Mouse (Mus musculus) ovary, adult 18-20 months (tissue): Measurements from ENCODE around the gene Tmem59l.

Experiments
- DNase-seq: peaks from one replicate; pipeline ENCODE4 v3.0.0; 2022; ENCODE audit warnings: low spot score, mixed read lengths

The Tmem59l gene

GRCm38 (mm10) chr8:70488931-70489470, 1.8 kb upstream of the Tmem59l start:
- no peak for DNase-seq

- no peak for DNase-seq
Measured at GRCm38 (mm10) chr8:70487993-70488796, 1.0 kb upstream of the Tmem59l start.

- DNase-seq = no peak
Measured at GRCm38 (mm10) chr8:70486191-70486681, 922 bp downstream of the Tmem59l start.

- DNase-seq = no peak
Measured at GRCm38 (mm10) chr8:70482943-70483342, 4.2 kb downstream of the Tmem59l start.

DNA sequence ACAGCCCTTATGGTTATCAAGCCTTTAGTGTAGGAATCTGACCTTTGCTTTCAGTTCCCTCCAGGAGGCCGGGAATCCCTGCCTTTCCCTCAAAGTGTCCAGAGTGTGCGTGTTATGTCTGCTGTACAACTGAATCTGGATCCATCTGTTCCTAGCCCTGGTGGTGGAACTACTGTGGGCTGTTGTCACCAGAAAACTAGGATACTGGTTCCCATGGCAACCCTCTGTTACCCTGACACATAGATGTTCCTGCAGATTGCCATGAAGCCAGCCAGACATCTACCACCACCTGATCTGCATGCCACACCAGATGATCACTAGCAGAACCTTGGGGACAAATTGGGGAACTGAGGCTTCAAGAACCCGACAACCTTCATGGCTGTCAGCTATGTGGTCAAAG, 5.2 kb downstream of the Tmem59l start:
- DNase-seq = no peak

- no peak for DNase-seq
Measured at GRCm38 (mm10) chr8:70477269-70477982, 9.7 kb downstream of the Tmem59l start.

GRCm38 (mm10) chr8:70476333-70477268, 10.6 kb downstream of the Tmem59l start, which contains the start of gene Klhl26:
Gene Klhl26 (minus strand): TSS chr8:70476968.
- DNase-seq = peak; percentile 92

GRCm38 (mm10) chr8:70471856-70472255, 15.3 kb downstream of the Tmem59l start:
- no peak for DNase-seq

DNA sequence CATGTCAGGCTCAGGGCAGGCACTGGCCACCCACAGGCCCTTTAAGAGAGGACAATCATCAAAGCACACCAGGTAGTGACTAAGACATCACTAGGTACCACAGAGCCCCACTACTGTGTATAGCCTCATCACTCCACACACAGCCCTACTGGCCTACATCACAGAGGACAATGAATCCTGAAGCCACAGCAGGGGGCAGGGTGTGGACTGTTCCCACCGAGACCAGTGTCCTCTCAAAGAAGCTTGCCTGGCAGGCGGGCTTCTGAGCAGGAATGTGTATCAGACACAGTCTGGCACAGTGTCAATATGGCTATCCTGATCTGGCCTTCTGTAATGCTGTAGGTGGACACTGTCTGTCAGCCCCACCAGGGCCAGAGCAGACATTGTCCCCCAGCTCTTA, 17.2 kb downstream of the Tmem59l start:
- DNase-seq = no peak

GRCm38 (mm10) chr8:70469295-70469916, 17.8 kb downstream of the Tmem59l start:
- DNase-seq = no peak

- DNase-seq = no peak
Measured at GRCm38 (mm10) chr8:70468733-70469132, 18.4 kb downstream of the Tmem59l start.

DNA sequence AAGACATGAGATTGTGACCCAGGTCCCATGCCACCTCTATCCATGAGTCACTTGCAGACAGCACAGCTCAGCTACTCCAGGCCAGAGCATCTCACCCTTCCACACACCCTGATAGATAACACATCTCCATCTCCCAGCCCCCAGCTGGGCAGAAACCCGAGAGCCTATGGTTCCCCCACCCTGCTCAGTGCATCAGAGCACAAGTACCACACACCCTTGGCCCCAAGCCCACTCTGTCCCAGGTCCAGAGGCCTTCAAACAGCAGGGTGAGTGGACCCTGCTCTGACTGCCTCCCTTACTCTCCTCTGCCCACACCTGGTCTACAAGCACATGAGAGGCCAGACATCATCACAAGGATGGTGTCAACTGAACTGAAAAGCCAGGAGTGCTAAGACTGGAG, 19.3 kb downstream of the Tmem59l start:
- DNase-seq = no peak

DNA sequence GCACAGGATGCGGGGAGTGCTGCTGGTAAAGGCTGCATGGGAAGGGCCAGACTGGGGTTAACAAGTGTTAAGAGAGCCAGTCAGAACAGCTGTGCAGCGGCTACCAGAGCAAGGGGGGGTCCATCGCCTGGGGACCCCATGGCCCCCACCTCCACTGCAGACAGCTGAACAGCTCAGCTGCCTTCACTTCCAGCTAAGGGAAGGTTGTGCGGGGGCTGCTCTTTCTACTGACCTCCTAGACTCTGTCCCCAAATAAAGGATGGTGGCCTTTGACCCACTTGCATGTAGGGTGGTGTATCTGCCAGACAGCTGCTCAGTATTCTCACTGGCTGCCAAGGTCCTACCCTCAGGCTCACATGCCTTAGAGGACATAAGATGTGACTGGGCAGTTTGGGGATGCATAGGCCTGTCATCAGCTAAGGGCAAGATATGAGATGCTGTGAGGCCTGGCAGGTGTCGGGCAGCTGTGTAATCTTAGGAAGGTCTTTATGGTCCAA, 19.9 kb downstream of the Tmem59l start:
- no peak for DNase-seq

GRCm38 (mm10) chr8:70466771-70467170, 20.4 kb downstream of the Tmem59l start:
- no peak for DNase-seq

DNA sequence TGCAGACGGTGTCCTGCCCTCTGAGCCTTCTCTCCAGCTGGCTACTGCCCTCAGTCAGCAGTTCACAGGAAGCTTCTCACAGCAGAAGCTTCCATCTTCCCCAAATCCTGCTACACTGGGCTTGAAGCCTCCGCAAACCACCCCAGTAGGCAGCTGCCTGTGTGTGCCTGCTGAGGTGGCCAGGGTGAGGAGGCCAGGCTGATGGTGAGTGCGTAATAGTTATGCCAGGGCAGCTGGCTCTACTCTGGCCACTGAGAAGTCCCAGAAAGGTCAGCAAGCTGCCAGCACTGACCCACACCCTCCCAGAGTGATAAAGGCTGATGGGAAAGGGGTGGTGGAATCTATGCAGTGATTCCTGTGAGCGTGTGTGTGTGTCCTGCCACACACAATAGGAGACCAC, 20.9 kb downstream of the Tmem59l start:
- DNase-seq = no peak

DNA sequence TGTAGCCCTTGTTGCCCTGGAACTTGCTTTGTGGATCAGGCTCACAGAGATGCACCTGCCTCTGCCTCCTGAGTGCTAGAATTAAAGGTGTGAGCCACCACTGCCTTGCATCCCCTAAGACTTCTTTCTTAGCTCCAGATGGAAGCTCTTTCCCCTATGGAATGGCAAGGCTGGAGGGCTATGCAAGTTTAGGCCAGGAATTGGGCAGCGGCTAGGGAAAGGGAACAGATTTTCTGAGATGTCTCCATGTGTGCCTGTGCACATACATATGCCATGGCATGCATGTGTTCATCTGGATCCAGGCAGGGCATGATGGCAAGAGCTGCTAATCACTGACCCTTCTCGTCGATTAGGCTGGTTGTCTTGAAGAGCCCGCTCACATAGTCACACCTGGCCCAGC, 21.5 kb downstream of the Tmem59l start:
- no peak for DNase-seq

- no peak for DNase-seq
Measured at GRCm38 (mm10) chr8:70464162-70464561, 23.0 kb downstream of the Tmem59l start.

DNA sequence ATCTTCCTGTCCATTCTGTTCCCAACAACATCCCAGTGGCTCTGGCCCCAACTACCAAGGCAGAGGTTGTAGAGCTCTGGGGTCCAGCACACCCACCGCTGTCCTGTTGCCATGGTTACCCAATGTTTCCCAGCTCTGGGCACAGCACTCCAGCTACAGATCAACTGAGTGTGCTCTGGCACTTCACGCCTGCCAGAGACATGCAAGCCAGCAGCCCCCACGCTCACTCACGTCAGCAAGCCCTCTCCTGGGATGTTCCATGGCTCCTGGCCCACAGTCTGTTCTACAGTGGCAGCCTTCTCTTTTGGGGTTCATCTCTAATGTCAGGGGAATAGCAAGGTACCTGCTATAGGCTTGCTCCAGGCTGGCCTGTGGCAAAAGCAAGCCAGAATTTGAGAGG, 23.9 kb downstream of the Tmem59l start:
- DNase-seq = no peak

- no peak for DNase-seq
Measured at GRCm38 (mm10) chr8:70462516-70462813, 24.7 kb downstream of the Tmem59l start.

GRCm38 (mm10) chr8:70461765-70462515, 25.2 kb downstream of the Tmem59l start:
- DNase-seq = no peak

DNA sequence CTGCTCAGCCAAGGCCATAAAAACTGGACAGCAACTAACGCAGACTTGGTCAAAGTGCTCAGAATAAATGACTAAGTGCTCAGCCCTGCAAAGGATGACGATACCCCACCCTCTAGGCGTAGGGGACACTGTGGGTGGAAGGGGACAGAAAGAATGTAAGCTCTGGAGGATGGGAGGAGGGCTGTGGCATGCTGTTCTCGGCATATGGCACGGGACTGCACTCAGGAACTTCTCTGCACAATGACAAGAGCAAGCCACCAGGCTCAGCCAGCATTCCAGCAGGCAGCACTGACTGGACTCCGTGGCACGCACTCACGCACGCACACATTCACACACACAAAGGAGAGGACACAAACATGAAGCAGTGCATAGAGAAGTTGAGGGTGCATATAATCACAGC, 26.6 kb downstream of the Tmem59l start:
- DNase-seq = no peak
